Mouse (Mus musculus): ENCODE data around the gene Gm17409.

The Gm17409 gene

DNA sequence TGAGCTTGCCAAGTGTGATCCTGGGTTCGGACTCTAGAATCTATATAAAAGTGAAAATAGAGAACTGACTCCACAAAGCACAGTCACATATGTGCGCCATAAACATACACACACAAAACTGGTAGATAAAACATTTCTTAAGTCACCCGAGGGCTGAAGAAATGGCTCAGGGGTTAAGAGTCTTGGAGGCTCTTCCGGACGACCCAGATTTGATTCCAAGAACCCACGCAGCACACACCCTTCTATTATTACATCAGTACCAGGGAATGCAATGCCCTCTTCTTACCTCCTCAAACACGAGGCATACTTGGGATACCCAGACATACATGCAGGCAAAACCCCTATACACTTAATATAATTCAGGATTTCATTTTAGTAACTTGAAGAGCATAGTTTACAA is at the start of gene Gm17409:
Gm17409 (plus strand) TSS at position 301 of the 400 bp plus-strand sequence.
- DNase-seq: no peak

DNA sequence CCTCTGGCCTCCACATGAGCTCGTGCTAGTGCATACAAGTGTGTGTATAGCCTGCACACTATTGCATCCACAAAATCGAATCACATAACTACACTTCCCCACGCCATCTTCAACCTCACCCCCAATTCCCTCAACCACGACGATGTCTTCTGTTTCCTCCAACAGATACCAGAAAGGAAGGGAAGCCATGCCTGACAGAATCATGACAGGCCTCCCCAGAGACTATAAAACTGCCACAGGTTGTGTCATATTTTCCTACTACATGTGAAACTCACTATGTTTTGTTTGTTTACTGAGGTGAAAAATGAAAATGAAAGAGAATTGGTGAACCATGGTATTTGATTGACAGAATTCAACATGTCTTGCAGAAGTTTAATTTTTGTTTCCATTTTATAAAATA is 46.6 kb upstream of the Gm17409 start:
- no peak for DNase-seq

DNA sequence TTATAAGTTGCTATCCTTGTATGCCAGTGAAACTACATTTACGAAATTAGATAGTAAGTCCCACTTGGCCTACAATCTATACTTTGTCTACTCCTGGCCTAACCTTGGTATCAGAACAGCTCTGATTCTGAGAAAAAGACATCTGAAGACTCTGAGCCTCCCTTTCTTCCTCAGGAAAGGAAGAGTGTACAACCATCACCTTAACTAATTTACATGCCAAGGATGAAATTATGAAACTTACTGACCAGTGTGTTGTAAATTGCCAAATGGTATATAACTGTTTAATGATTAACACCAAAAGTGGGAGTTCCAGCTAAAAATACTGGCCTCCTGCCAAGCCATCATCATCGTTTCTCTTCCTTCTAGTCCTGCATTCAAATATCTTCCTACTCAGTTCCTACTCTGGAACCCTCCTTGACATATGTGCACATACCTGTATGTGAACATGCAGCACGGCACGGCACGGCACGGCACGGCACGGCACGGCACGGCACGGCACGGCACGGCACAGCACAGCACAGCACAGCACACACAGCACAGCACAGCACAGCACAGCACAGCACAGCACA is 44.4 kb upstream of the Gm17409 start:
- no peak for DNase-seq

DNA sequence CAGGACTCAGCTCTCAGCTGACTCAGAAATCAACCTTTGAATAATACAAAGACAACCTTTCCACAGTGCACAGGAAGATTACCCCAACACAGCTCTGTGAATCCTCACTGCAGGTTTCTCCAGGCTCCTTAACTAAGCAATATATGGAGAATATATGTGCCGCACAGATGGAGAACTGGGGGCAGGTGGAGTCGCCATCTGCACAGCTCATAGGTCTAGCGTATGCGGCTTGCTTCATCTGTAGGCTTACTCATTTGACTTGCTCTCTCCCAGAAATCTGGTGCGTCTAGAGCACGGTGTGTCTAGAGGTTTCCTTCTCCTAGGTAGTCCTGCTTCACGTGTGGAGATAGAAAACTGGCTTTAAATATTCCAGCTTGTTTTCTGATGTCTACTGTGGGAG is 37.7 kb upstream of the Gm17409 start:
- DNase-seq: no peak

DNA sequence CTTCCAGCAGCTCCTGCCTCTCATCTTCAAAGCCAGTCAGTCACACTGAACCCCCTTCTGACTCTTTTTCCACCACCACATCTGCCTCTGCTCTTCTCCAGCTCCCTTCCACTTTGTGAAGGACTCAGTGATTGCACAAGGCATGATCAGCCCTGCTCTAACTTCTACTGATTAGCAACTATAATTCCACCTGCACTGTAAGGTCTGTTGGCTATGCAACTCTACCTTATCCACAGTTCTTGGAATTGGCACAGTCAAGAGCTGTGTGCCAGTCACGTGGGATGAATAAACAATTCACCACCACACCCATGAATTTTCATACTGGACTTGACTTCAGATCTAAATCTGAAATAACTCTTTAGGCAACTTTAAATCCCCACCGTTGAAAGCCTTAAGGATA is 36.6 kb upstream of the Gm17409 start:
- no peak for DNase-seq

DNA sequence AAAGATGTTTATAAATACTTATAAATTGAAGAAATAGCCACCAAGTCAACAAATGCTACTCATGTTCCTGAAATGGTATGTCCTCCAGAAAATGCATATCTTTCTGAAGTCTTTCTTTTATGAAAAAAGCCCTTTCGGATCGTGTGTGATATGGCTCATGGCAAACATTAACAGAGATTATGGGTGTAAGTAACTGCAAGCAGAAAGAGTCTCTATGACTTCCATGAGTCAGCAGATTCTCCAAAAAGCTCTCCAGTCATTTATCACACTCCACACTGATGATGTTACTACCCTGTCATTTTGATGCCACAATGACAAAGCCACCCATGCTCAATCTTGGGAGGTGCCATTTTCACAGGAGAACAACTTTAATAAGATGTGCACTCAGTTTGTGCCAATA is 35.5 kb upstream of the Gm17409 start:
- DNase-seq: no peak

DNA sequence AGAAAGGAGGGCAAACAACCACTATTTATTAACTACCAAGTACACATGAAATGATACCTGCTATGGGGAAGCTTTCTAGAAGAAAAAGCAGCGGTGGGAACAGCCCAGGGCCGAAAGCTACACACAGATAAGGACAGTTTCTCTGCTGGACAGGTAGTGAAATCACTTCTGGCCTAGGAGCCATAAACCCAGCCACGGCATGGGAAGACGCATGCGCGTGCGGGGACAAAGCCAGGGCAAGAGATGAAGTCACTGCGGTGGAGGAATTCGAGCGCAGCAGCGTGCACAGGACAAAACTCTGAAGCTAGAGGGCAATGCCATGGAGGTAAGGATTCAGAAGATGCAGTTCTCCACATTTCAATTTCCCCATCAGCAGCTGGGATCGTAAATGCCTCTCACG is 34.4 kb upstream of the Gm17409 start:
- DNase-seq: no peak

DNA sequence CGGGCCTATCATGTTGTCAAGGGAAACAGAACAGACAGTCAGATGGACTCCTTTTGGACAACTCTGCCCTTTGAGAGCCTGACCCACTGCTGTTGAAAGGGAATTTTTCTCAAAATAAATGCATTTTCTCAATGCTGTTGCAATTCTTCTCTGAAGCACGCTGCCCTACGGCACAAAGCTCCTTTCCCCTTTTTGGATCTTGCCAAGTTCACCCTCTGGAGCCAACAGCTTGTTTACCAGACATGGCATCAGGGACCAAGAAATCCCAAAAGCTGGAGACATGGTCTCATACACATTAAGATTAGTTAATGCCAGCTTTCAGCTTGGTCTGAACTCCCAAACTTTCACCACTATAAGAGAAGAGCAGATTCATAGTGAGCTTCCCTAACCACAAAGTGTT is 33.0 kb upstream of the Gm17409 start:
- no peak for DNase-seq

DNA sequence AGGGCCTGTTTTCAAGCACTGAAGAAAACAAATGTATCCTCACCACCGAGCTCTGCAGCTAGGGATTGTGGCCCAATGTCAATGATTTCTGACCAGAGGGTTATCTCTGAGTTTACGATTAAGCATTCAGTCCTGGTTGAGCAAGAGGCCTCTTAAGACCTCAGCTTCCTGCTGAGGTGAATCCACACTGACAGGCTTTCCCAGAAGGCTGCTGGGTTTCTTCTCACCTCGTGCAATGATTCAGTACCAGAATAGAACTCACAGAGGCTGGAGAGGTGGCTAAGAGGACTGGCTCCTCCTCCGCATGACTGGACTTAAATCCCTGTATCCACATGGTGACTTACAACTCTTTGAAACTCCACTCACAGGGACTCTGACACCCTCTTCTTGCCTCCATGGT is 26.8 kb upstream of the Gm17409 start:
- DNase-seq: no peak

DNA sequence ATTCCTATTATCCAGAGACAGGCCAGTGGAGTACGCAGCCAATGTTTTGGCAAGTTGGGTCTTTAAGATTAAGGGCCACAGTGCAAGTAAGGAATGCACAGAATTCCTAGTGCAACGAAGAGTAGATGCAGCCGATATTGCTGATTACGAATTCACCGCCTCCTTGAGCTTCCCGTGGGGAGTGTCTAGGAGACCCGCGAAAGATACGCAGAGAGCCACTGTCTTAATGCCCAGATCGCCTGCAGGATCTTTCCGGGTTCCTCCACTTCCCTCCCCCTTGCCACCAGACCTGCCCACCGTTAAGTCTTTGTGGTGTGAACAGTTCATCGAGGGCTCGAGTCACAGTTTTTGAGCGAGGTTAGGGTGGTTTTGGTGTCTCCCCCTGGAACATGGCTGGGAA is 22.9 kb upstream of the Gm17409 start:
- no peak for DNase-seq

DNA sequence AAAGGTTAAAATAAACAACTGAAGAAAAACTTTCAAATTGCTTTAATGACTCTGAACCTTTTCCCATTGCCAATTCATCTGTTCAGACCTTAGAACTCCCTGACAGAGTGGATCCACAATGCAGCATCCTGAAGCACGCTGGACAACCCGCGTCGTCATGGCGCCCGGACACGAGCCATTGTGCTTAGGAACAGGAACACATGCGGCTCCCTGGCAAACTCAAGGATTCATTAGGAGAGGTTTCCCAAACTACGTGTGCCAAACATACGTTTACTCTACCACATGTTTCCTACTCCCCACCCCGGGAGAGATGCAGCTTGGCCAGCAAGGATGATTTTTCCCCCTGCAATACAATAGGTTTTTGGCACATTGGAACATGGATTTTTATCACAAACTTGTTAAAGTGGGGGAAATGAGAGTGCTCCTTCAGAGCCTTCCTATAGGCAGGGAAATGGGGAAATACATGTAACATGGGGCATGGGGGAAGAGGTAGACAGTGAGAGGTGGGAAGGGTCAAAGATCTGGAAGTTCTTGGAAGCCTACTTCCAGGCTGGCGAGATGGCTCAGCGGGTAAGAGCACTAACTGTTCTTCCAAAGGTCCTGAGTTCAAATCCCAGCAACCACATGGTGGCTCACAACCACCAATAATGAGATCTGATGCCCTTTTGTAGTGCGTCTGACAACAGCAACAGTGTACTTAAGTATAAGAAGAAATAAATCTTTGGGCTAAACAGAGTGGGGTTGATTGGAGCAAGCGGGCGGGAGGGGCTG is 15.6 kb upstream of the Gm17409 start:
- peak; percentile 31 to 48 for DNase-seq

DNA sequence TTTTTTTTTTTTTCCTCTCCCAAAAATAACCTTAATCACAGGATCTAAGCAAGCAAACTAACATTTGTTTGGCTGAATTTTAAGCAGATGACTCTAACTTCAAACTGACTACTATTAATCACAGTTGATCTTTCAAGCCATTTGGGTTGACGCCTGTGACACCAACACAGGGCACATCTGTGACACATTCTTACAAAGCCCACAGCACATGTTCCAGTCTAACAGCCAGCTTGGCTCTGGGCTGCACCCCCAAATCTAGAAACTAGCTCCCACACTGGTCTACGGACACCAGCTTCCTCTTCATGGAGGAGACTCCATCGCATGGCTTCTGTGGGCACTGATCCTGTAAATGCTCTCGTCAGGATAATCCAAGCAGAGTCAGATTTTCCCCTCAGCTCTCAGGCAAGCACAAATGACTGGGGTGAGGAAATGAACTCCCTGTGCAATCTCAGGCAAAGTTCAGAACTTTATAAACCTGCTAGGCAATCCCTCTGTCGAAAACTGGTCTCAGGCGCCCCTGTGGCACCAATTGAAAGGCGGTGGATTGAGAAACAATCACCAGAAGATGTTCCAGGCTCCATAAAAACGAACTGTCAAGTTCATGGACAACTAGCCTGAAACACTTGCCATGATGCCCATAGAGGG is 13.0 kb upstream of the Gm17409 start:
- no peak for DNase-seq

DNA sequence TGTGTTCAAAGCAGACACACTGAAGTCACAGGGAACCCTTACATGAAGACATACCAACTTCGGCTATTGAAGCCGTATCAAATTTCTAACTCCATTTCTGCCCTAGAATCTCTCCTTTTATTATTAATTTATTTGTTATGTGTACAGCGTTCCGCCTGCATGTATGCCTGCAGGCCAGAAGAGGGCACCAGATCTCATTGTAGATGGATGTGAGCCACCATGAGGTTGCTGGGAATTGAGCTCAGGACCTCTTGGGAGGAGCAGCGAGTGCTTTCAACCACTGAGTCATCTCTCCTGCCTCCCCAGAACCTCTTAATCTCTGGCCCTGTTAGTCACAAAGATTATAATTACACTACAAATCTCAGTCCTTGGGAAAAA is 12.4 kb upstream of the Gm17409 start:
- no peak for DNase-seq

DNA sequence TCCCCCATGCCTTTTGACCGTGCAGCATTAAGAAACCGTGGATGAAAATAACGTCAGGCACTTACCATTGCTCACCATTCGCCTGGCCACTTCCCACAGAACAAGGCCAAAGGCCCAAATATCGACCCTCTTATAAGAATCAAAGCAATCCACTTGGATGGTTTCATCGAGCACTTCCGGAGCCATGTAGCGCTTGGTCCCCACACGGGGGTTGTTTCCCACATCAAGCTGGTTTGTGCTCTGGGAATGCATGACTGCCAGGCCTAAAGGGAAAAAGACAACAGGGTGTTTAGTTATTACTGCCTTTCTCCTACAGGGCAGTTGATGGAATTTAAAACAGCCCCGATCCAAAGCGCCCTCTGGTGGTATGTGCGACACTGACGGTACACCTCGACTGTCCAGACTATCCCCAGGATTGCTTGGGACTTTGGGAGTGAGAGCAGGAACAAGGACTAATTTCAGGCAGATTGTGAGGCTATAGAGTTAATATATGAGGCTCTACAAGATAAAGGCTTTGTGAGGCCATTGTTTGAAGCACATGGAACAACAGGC is 11.0 kb upstream of the Gm17409 start:
- DNase-seq: peak; percentile 67 to 81

DNA sequence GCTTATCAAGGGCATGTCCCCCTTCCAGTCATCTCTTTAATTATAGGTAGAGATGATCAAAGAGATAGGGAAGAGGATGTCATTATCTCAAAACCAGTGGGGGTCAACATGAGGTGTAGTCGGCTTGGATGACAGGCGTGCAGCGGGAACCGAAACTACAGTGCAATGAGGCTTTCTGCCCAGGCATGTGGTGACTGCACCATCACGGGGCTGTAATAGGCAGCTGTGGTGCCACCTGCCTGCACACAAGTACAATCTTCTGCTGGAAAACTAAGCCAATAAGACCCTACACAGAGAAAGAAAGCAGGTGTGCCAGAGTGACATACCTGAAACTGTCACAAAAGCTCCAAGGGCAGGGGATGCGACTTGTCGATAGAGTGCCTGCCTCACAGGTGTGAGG is 374 bp downstream of the Gm17409 start:
- no peak for DNase-seq

DNA sequence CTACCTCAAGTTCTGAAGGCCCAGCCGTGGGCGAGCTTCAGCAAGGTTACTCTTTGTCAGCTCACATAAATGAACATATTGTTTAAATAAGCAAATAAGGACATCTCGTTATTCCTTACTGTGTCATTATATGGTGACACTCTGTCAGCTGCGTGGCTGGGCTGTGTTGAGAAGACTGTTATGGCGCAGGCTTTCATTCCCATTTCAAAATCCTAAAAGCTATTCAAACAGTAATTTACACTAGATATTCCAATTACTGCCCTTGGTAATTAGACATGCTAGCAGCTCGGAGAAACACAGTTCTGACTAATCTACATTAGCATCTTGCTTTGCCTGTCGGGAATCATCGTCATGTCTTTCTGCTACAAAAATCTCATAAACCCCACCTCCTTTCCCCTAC is 5.7 kb downstream of the Gm17409 start:
- no peak for DNase-seq

DNA sequence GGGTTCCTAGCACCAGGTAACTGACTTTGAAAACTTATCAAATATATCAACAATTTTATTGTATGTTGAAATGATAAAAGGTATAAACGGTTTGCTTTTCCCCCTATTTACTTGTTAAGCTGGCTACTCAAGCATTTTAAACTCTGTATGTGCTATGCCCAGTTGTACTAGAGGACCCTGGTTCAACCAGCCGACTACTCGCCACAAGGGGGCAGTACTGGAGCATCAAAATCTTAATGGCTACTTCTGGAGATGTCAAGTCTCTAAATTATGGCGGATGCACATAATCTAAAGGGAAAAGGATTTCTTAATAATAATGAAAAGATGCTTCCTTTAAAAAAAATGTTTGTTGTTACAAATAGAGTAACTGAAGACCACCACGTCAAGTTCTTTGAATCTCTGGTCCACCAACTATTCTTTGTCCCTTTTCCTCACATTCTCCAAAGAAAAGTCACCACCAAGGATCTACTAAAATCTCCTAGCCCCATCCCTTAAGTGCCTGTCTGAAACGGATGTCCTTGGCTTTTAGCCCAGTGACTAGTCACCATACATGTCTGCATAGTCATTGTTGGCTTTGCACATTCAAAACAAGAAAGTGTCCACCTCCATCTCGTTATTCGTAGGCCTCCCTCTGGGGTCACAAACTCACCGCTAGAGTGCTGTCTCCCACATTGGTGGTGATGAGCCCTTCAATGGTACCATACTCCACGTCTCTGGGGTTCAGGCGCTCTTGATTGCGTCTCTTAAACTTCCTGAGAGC is 7.2 kb downstream of the Gm17409 start:
- peak; percentile 94 to 95 for DNase-seq

DNA sequence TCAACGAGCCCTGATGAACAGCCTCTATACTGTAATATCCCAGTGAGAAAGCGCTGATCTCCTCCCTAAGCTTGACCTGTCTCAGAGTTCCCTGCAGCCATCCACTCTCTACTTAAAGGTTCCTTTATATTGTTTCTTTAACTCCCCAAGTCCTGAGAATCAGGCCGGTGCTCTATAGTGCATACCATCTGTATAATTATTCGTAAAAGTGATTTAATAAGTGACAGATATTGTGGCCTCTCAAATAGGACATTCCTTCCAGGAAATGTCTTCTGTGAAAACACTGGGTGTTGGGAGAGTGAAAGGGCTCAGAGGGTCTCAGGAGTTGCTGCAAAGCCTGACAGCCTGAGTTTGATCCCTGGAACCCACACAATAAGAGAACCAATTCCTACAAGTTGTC is 8.2 kb downstream of the Gm17409 start:
- no peak for DNase-seq

DNA sequence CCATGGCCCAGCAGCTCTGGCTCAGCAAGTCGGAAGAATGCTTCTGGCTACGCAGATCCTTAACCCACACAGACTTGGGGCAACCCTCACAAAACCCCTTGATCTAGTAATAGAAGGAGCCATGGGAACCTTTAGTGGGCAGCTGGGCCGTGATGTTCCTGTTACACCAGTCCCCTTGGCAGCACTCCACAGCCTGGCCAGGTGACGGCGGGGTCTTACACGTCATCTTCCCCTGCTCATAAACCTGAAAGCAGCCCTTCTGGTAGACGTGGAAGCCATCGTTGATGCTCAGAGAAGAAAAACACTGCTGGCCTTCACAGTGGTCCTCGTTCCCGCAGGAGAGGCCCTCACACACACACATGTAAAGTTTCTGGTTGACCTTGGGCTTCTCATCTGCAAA is 9.6 kb downstream of the Gm17409 start:
- peak in 1 of 2 experiments; percentile 27 for DNase-seq

DNA sequence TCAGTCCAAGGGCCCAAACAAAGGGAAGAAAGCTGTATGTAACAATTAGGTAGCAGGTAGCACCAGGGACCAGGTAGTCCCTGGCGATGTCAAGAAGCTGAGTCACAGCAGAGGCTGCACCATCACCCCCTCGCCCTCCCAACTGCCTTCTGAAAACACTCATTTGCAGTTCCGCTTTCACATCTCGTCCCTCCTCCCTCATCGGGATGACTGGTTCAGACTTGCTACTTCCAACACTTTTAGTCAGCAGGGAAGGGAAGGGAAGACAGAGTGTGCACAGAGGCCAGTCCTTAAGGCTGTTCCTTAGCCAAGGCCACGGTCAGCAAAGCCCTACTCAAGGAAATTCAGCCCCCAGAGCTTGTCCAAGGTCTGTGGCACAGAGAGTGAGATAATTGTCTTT is 10.8 kb downstream of the Gm17409 start:
- DNase-seq: no peak

DNA sequence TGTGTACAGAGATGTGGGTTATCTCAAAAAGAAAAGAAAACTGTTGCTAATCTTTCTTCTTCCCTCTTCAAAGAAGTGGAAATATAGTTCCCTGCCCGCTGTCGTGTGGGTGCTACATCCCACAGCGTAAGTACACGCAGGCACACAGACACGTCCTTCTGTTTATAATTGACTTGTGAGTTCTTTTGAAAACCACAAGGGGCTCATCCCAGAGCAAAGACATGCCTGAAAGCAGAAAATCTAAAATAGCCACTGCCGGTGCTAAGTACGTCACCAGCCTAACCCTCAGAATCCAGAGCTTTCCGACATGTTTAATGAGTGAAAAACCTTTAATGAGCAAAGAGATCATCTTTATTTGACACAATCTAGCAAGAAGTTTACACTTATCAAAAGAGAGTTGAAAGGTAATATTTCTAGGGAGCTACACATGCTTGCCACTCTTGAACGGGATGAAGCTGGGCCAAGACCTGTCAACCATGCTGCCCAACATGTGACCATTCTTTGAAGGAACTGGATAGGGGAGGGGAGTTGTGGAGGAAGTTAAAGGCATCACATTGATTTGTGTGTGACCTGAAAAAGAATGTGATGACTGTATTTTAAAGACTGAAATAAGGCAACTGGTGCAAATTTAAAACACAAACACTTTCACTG is 11.7 kb downstream of the Gm17409 start:
- no peak for DNase-seq

DNA sequence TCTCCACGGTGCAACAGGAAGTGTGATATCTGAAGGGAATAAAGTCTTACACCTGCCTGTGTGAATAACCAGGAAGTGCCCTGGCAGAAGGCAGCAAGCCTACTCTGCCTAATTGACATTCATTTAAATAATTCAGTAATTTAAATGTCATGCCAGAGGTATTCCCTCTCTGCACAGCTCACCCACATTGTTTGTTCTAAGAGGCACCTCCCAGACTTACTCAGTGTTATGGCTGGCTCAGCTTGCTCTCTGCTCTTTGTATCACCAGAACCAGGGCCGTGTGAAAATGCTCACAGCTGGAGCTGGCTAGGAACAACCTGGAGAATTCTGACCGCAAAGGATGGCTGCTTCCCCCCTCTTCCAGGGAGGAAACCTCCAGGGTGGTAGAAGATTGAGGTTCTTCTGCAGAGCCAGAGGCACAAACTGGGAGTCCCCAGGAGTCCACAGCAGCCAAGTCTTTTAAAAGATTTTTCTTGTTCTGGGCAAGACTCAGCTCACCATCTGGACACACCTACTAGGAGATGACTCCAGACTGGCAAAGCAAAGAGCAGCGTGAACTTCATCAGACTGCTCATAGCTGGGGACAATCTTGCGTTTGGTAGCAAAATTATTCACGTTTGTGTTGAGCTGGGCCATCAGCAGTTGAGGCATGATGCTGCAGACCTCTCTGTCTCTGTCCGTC is 14.5 kb downstream of the Gm17409 start:
- no peak for DNase-seq

All from cerebellum, postnatal 14 days (tissue).